Mouse (Mus musculus) erythroblast, adult 5-6 weeks (primary cell): Measurements from ENCODE around the gene Olfr1375. TPM values are rescaled to one million over a fixed set of nuclear protein-coding genes. Genes with fewer than 3 reads are reported as not detected.
"Not testable (repeated sequence)": the region's sequence is repeated elsewhere in the genome, so short reads cannot be mapped to it uniquely, and the experiment has no call there.

ENCODE experiments used
- ATAC-seq: replicated peaks from 2 replicates; pipeline ENCODE4 v1.8.0; 2016; ENCODE audit warnings: moderate number of reproducible peaks, mild to moderate bottlenecking, moderate TSS enrichment, inconsistent platforms; ENCODE audit not compliant: poor library complexity, low FRiP score, severe bottlenecking
- total RNA-seq, 2 experiments: library from RNA; stranded (forward) in 1 of 2; stranded (reverse) in 1 of 2; fragments of 150-400 nt in 1 of 2; fragments of 200-764, 138-1000 nt in 1 of 2; gene quantifications; 2 replicates each; pipeline versions ENCODE4 v1.2.3 to v1.2.4; 2015 to 2017; ENCODE audit warnings: low replicate concordance in 2 of 2

The Olfr1375 gene
- total RNA-seq (2015; ENCODE audit: low replicate concordance) = not detected in 2 replicates
- not detected in 2 replicates for total RNA-seq (2017; ENCODE audit: low replicate concordance)

DNA sequence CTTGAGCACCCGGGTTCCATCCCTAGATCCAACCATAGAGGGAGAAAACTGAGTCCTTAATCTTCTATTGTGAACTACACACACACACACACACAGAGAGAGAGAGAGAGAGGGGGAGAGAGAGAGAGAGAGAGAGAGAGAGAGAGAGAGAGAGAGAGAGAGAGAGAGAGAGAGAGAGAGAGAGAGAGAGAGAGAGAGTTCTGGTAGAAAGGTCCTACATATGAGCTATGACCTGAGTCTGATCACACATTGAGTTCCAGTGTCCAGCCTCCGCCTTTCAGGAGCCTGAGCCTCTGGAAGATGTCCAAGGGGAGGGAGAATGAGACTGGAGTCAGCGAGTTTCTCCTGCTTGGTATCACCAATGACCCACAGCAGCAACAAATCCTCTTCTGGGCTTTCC is at the start of gene Olfr1375:
Olfr1375 (plus strand) TSS at position 301 of the 400 bp plus-strand sequence.
- ATAC-seq = not testable (repeated sequence)

DNA sequence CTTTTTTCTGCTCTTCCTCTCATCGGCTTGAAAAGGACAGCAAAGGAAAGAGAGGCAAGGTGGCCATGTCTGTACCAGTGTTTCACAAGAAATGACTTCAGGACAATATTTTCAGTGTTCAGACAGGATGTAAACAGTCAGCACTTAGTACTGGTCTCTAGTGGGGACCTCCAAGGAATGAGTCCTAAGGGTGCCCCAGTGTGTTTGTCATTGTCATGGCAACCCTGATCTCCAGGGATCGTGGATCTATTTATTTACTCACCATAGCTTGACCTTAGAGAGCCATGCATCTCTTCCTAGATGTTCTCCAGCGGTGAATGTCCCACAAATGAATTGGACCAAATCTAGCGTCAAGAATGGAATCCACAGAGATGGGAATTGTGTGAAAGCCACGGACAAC is 44.6 kb upstream of the Olfr1375 start, which contains the start of gene Olfr51:
Olfr51 (plus strand) TSS at position 301 of the 400 bp plus-strand sequence.
- ATAC-seq = no peak

DNA sequence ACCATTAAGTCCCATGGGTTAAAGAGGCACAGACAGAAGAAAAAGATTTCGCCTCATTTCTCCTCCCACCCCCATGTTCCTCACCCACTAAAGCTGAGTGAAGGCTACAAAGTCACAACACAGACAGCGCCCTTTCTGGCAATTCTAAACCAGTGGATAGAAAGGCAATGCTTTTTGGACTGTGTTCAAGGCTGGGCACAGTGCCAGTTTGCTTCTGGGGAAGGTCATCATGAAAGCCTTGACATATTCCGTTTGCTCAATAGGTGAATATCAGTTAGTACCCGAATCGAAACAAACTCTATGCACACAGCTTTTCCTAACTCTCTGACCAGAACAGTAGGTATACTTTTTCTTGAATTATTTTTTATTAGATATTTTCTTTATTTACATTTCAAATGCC is 36.1 kb upstream of the Olfr1375 start:
- no peak for ATAC-seq

DNA sequence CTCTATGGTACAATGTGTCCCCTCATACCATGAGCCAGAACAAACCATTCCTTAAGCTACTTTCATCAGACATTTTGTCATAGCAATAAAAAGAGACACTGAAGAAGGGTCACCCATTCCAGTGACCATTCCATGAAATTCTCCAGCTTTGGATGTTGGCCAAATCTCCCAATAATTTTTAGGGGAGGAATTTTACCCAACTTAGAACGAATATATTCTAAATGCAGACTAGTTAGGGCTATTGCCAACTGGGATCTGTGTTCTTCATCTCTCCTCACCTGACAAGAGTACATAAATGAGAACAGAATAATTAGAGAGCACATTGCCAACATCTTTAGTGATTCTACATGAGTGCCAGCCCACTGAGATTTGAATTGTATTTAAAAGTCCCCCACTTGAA is 34.0 kb upstream of the Olfr1375 start, which contains the start of gene Olfr54:
Olfr54 (plus strand) TSS at position 301 of the 400 bp plus-strand sequence.
- no peak for ATAC-seq

DNA sequence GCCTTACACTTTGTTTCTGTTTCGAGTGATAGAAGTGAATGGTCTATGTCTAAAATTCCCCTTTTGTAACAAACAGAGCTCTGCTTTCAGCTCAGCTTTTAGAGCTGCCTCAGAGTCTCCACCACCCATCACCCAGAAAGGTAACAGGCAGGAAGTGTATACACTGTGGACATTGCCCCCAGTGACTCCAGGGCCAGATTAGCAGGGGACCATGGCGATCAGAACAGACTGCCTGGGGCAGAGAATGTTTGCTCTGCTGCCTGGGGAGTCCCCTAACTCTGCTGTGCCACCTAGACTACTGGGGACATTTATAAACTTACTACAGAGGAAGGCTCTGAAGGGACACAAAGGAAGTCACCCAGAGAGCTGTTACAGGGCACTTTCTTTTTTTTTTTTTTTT is 31.6 kb upstream of the Olfr1375 start:
- ATAC-seq = no peak

DNA sequence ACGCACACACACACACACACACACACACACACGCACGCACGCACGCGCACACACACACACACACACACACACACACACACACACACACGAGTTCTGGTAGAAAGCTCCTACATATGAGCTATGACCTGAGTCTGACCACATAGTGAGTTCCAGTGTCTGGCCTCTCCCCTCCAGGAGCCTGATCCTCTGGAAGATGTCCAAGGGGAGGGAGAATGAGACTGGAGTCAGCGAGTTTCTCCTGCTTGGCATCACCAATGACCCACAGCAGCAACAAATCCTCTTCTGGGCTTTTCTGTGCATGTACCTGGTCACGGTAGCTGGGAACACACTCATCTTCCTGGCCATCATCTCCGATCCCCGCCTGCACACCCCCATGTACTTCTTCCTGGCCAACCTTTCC is 21.1 kb upstream of the Olfr1375 start:
- ATAC-seq = not testable (repeated sequence)

DNA sequence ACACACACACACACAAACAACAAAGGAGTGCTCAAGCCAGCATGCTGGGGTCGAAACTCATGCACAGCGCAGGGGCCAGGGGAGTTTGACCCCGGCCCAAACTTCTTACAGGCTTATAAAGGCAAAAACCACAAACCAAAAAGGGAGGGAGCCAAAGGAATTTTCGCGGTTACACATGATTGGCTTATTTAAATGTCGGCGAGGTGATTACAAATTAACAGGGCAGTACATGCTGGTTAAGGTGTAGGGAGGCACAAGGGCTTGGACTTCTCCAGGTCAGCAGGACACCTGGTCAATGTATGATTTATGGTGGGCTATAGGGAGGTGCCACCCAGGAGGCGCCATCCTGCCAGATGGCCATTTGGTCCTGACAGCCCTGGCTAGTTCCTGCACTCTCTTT is 18.5 kb upstream of the Olfr1375 start:
- ATAC-seq = not testable (repeated sequence)

DNA sequence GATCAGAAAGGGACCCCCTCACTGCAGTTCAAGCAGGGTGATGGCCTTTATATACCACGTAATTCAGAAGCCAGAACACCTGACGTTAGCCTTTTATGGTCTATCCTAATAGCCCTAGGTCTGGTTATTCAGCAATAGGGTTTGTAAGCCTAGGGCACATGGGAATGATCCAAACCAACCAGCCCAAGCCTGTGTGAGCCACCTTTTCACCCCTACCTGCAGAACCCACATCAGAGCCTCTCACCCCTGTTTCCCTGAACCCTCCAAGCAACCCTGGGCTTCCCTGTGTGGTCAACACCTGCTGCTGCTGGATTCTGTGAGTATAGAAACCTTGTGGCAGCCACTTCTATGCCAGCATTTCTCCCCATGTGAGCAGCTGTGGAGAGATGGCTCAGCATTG is 17.7 kb upstream of the Olfr1375 start:
- ATAC-seq = no peak

DNA sequence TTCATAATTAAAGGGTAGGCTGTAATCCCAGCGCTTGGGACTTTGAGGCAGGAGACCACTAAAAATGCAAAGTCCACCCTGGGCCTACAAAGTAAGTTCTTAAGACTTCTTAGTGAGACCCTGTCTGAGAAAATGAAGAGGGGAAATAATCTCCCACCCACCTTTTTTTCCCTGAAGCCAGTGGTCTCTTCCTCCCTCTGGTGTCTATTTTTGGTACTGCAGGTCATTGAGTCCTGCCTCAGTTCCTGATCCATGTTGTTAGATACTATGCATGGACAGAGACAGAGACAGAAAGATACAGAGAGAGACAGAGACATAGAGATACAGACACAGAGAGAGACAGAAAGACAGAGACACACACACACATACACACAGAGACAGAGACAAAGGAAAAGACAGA is 15.1 kb upstream of the Olfr1375 start:
- no peak for ATAC-seq

DNA sequence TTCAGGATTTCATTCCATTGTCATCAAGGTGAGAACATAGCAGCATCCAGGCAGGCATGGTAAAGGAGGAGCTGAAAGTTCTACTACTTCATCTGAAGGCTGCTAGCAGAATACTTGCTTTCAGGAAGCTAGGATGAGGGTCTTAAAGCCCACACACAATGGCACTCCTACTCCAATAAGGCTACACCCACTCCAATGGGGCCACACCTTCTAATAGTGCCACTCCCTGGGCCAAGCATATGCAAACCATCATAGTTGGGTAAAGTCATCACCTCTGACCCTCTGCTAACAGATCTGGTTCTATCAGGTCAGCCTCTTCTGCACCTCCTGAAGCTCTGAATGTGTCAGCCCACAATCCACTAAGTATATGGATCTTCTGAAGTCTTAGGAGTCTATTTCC is 13.8 kb upstream of the Olfr1375 start:
- not testable (repeated sequence) for ATAC-seq

DNA sequence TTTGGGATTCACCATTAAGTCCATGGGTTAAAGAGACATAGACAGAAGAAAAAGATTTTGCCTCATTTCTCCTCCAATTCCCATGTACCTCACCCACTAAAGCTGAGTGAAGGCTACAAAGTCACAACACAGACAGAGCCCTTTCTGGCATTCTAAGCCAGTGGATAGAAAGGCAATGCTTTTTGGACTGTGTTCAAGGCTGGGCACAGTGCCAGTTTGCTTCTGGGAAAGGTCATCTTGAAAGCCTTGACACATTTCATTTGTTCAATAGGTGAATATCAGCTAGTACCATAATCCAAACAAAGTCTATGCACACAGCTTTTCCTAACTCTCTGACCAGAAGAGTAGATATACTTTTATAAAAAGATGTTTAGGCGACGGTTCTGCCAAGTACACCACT is 12.0 kb upstream of the Olfr1375 start:
- ATAC-seq = no peak

DNA sequence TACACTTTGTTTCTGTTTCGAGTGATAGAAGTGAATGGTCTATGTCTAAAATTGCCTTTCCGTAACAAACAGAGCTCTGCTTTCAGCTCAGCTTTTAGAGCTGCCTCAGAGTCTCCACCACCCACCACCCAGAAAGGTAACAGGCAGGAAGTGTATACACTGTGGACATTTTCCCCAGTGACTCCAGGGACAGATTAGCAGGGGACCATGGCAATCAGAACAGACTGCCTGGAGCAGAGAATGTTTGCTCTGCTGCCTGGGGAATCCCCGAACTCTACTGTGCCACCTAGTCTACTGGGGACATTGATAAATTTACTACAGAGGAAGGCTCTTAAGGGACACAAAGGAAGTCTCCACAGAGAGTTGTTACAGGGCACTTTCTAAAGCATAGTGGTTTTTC is 3.1 kb upstream of the Olfr1375 start:
- not testable (repeated sequence) for ATAC-seq

DNA sequence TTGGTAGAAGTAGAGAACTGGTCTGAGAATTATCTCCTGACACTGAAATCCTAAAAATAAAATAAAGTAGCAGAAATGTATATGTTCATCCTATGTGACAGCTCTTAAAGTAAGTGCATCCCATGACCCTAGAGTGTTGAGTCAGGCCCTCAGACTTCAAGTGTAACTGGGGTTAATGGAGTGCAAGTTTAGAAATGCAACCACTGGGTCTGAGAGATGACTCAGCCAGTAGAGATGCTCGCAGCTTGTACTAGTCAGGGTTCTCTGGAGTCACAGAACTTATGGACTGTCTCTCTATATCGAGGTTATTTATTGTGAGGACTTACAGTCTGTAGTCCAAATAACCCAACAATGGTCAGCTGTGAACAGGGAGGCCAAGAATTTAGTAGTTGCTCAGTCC is 3.8 kb downstream of the Olfr1375 start:
- ATAC-seq = no peak

DNA sequence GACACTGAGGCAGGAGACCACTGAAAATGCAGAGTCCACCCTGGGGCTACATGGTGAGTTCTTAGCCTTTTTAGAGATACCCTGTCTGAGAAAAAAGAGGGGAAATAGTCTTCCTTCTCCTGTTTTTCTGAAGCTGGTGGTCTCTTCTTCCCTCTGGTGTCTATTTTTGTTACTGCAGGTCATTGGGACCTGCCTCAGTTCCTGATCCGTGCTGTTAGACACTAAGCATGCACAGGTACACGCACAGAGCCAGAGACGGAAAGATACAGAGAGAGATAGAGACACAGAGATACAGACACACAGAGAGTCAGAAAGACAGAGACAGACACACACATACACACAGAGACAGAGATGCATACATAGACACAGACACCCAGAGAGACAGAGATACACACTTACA is 5.3 kb downstream of the Olfr1375 start:
- no peak for ATAC-seq

DNA sequence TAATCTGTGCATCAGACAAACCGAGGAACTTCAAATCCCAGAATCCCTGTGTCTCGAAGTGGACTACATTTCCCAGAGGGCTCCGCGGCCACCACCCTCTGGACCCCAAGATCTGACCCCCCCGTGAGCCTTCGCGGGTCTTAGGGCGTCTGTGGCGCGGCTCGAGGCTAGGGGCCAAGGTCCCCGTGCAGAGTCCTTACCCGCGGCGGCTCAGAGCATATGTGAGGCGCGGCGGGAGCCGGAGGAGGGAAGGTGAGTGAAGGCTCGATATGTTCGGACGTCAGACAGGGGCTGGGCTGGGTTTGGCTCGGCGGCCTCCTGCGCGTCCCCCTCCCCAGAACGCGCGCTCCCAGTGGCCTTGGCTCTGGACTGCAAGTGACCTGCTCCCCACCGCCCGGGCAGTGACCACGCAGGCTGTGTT is 11.3 kb downstream of the Olfr1375 start, which contains the start of gene Zfp354a:
Zfp354a (plus strand) TSS at position 107 of the 421 bp plus-strand sequence.
- no peak for ATAC-seq

DNA sequence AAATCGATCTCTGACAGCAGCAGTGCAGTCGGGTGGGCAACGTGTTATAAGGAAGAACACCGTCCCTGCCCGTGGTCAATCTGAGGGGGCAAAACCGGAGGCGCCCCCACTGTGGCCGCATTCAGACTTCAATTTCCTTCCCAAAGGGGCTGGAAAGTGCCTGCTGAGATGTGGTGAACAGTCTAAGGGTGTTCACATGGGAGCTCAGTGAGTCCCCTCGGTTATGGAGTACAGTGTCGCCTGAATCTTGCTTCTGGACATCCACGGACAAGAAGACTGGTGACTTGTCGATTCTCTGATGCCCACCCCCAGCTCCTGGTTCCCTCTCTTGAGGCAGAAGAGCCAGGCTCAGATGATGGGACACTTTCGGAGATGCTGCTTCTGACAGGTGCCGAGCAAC is 11.7 kb downstream of the Olfr1375 start:
- ATAC-seq = no peak

DNA sequence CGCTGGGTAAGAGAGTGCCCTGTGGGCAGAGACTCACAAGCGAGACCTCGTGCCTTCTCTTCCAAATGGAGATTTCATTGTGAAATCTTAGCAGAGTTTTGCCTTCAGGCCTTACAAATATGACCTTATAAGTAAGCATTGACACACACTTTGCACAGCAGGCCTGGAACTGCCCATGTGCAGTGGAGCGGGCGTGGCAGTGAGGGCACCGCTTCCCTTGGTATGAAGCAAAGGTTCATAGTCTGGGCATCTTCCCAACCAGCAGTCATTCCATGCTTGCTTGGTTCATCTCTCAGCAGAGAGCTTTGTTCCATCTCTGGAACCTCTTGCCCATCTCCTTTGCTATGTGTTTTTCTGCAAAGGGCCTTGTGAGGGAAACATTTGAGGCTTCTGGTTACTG is 13.1 kb downstream of the Olfr1375 start:
- ATAC-seq = no peak

DNA sequence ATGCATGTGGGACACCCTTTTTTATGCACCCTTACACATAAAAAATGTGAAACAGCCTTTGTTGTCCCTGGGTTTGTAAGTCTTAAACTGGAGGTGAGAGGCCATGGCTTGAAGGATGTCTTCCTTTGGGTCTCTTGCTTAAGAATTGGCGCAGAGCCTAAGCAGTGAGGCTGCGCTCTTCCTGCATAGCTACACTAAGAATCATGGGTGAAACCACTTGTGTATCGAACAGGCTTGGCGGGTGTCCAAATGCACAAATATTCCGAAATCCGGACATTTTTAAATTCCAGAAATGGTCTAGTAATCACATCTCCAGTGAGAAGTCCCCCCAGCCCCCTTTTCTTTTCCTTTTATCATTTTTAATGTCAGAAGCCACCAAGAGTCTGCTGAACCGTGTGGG is 15.4 kb downstream of the Olfr1375 start:
- ATAC-seq = no peak

DNA sequence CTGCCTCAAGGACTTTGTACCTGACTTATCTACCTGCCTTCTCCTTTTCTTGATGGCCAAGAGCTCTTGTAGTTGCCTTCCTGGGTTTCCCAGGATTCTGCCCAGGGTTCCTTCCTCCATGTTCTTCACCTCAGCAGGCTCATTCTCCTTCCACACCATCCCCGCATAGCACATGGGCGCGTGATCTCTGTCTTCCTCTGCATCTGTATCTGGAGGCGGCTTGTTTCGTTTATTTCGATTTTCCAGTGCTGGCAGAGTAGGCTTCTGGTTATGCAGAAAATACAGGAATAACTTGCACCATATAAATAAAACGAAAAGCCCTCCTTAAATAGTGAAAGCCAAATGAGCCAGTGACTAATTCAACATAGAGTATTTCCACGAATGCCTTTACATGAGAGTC is 15.9 kb downstream of the Olfr1375 start:
- no peak for ATAC-seq

DNA sequence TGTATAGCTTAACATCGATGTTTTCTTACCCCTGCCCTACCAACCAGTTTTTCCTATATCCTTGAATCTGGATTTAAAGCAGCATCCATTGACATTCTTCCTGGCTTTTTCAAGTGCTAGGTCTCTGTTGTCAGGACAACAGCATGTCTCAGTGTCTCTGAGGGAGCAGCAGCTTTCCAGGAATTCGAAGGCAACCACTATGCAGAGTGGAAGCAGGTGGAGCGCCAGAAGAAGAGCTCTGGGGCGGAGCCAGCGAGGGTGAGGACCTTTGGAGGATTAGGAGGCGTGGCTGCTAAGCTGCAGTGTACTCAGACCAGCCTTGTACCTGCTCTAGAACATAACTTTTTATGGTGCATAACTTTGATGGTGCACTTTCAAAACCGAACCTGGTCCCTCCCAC is 36.6 kb downstream of the Olfr1375 start:
- no peak for ATAC-seq

DNA sequence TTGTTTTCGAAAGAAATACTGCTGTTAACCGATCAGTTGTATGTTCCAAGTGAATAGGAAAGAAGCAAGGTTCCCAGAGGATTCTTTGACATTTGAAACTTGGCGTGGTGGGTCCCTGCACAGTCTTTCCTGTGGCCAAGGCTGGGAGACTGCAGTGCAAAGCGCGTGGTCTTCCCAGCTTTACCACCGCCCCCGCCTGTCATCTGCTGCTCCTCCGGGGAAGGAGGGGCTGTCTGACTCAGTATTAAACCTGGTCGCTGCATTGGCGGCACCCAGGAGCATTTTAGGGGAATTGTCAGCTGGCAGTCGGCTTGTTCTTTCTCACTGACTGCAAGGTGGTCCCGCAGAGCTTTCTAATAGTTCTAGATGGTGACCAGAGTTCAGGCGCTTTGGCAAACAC is 37.4 kb downstream of the Olfr1375 start:
- no peak for ATAC-seq
